Mouse (Mus musculus): Measurements from ENCODE around the gene Erbb4. TPM values are rescaled to one million over a fixed set of nuclear protein-coding genes. Genes with fewer than 3 reads are reported as not detected.
"Not testable (repeated sequence)": the region's sequence is repeated elsewhere in the genome, so short reads cannot be mapped to it uniquely, and the experiment has no call there.

Erbb4 gene
- polyA plus RNA-seq, 1 experiment from 2014 or later, result not detected

DNA sequence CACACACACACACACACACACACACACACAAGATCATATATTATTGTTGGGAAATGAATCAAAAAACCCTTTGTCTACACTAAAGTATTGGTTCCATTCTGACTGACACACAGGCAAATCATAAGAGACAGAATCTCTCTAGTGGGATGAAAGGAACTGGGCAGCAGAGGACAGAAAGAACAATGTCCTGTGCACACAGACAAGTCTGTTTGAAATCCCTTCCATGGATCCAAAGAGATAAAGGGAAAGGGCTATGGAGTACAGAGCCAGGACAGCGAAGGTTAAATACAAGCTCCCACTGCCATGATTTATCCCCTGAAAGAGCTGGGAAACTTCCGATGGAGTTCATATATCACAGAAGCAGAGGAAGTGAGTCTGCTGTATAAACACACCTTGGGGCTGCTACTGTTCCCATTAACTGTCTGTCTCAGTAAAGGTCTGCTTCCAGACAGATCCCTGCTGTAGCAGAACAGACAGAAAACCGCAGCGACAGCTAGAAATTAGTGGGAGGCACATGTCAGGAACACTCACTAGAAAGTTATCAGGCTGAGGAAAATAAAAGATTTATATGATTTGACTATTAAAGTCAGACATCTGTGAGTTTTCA, 320.3 kb downstream of the Erbb4 start:
- Histone ChIP-seq H3K9ac (ENCODE audit: low read depth, low read length) (no peak overlapping the region), H3K27me3 (replicated peaks; ENCODE audit: control insufficient read depth, insufficient read depth, low read length) (no peaks in the 10 kb centered on the region), H3K4me1 (replicated peaks; ENCODE audit: control insufficient read depth, insufficient read depth, low read length) (no peaks in the 10 kb centered on the region), H3K9me3 (ENCODE audit: control insufficient read depth) (no peaks in the 10 kb centered on the region), H3K27ac (ENCODE audit: low read depth, low read length) (no peak overlapping the region), H3K36me3 (ENCODE audit: control insufficient read depth, insufficient read depth) (no peaks in the 10 kb centered on the region), H3K4me3 (ENCODE audit: low read depth, low read length) (no peak overlapping the region), H3K4me2 (replicated peaks; ENCODE audit: low read depth) (no peak overlapping the region)
- no peak for ATAC-seq
- no peak for TF ChIP-seq CTCF (IDR thresholded peaks at IDR 0.05; ENCODE audit: low read depth)
- WGBS, result 46% methylated on average over 4 of the region's 4 CpGs

DNA sequence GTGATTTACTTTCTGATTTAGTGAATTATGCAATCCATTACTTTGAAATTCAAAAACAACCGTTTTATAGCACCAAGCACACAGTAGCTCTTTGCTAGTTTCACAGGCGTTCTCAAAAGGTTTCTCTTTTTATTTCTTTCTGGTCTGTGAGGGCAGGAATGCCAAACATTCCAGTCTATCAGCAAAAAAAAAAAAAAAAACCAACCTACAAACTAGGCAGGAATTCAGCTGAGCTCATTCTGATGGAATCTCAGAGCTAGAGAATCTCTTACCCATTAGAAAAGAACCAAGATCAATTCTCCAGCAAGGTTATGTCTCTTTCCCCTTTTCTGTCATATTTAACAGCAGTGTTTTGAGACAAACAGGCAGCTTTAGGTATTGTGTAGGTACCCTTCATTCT, 327.2 kb downstream of the Erbb4 start:
- Histone ChIP-seq H3K4me2 (replicated peaks; ENCODE audit: low read depth) (no peak overlapping the region), H3K9me3 (ENCODE audit: control insufficient read depth) (no peaks in the 10 kb centered on the region), H3K27me3 (replicated peaks; ENCODE audit: control insufficient read depth, insufficient read depth, low read length) (no peaks in the 10 kb centered on the region), H3K9ac (ENCODE audit: low read depth, low read length) (no peak overlapping the region), H3K4me1 (replicated peaks; ENCODE audit: control insufficient read depth, insufficient read depth, low read length) (no peaks in the 10 kb centered on the region), H3K27ac (ENCODE audit: low read depth, low read length) (no peak overlapping the region), H3K4me3 (ENCODE audit: low read depth, low read length) (no peak overlapping the region), H3K36me3 (ENCODE audit: control insufficient read depth, insufficient read depth) (no peaks in the 10 kb centered on the region)
- ATAC-seq, result no peak
- 16% methylated on average over 2 of the region's 2 CpGs for WGBS
- no peak for TF ChIP-seq CTCF (IDR thresholded peaks at IDR 0.05; ENCODE audit: low read depth)

DNA sequence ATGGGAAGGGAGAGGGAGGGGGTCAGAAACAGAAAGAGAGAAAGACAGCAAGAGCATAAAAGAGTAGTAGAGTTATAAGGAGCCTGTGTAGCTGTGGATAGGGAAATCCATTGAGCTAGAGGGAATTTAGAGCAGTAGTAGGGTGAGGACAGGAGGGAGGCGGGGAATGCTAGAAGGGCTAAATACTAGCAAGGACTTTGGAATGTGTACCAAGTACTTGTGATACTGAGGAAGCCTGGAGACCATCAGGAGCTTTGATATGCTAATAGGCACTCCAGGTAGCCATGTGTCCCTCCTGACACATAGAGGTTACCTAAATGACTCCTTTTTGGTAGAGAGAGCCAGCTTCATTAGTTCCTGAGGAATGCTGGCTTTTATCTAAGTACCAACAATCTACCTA, 327.8 kb downstream of the Erbb4 start:
- no peak overlapping the region for H3K27ac ChIP-seq (ENCODE audit: low read depth, low read length)
- TF ChIP-seq CTCF (IDR thresholded peaks at IDR 0.05; ENCODE audit: low read depth), result no peak
- H3K4me3 ChIP-seq (ENCODE audit: low read depth, low read length), result no peak overlapping the region
- H3K9me3 ChIP-seq (ENCODE audit: control insufficient read depth), result no peaks in the 10 kb centered on the region
- no peaks in the 10 kb centered on the region for H3K27me3 ChIP-seq (replicated peaks; ENCODE audit: control insufficient read depth, insufficient read depth, low read length)
- H3K4me2 ChIP-seq (replicated peaks; ENCODE audit: low read depth), result no peak overlapping the region
- H3K9ac ChIP-seq (ENCODE audit: low read depth, low read length), result no peak overlapping the region
- no peak for ATAC-seq
- H3K36me3 ChIP-seq (ENCODE audit: control insufficient read depth, insufficient read depth), result no peaks in the 10 kb centered on the region
- WGBS, result 86% methylated on average over 1 of the region's 1 CpGs
- H3K4me1 ChIP-seq (replicated peaks; ENCODE audit: control insufficient read depth, insufficient read depth, low read length), result no peaks in the 10 kb centered on the region

DNA sequence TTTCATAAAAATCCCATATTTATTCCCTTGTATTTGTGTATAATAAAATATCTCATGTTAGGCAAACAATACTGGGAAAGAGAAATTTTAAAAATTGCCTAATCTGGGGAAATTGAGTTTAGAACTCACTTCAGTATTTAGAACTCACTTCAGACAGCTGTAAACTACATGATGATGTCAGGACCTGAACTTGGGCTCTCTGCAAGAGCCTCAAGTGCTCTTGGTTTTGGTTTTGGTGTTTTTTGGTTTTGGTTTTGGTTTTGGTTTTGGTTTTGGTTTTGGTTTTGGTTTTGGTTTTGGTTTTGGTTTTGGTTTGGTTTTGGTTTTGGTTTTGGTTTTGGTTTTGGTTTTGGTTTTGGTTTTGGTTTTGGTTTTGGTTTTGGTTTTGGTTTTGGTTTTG, 341.8 kb downstream of the Erbb4 start:
- H3K4me3 ChIP-seq (ENCODE audit: low read depth, low read length); H3K4me2 ChIP-seq (replicated peaks; ENCODE audit: low read depth); ATAC-seq; H3K27ac ChIP-seq (ENCODE audit: low read depth, low read length); H3K9me3 ChIP-seq (ENCODE audit: control insufficient read depth); H3K36me3 ChIP-seq (ENCODE audit: control insufficient read depth, insufficient read depth); H3K27me3 ChIP-seq (replicated peaks; ENCODE audit: control insufficient read depth, insufficient read depth, low read length); H3K4me1 ChIP-seq (replicated peaks; ENCODE audit: control insufficient read depth, insufficient read depth, low read length); H3K9ac ChIP-seq (ENCODE audit: low read depth, low read length): not testable (repeated sequence)

DNA sequence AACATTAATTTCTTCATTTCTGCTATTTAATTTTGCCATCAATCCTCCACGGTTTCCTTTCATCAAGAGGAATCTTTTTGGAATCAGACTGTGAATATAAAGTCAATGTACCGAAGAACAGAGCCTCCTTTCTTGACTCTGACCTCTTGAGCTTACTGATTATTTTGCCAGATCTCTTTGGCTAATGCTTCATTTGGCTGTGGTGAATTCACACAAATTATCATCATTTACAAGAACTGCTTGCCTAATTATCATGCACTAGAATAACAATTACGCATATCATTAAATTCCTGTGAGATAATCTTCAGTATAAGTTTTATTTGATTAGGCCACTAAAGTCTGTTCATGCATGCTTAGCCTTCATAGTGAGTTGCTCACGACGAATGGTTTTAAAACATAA, 345.4 kb downstream of the Erbb4 start:
- ATAC-seq, result no peak
- 88% methylated on average over 5 of the region's 5 CpGs for WGBS
- Histone ChIP-seq H3K9me3 (ENCODE audit: control insufficient read depth) (no peaks in the 10 kb centered on the region), H3K36me3 (ENCODE audit: control insufficient read depth, insufficient read depth) (no peaks in the 10 kb centered on the region), H3K27ac (ENCODE audit: low read depth, low read length) (no peak overlapping the region), H3K4me2 (replicated peaks; ENCODE audit: low read depth) (no peak overlapping the region), H3K9ac (ENCODE audit: low read depth, low read length) (no peak overlapping the region), H3K4me1 (replicated peaks; ENCODE audit: control insufficient read depth, insufficient read depth, low read length) (no peaks in the 10 kb centered on the region), H3K4me3 (ENCODE audit: low read depth, low read length) (no peak overlapping the region), H3K27me3 (replicated peaks; ENCODE audit: control insufficient read depth, insufficient read depth, low read length) (no peaks in the 10 kb centered on the region)
- no peak for TF ChIP-seq CTCF (IDR thresholded peaks at IDR 0.05; ENCODE audit: low read depth)

DNA sequence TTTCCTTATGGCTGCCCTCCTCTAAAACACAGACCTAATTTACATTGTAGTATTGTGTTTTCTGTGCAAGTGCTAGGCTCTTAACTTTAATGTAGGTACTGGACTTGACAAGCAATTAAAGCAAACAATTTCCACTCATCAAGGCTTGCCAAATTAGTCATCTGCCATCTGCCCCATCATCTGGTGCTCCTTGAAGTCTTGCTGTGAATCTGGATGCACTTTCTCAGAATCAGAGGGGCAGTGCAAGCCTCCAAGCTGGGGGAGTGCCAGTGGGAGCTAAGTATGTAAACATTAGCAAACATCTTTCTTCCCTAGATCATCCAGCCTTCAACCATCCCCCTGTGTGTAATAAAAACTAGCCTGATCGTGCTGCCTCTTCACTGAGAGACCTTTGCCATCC, 358.9 kb downstream of the Erbb4 start:
- no peak overlapping the region for H3K27ac ChIP-seq (ENCODE audit: low read depth, low read length)
- 2% methylated on average over 1 of the region's 1 CpGs for WGBS
- TF ChIP-seq CTCF (IDR thresholded peaks at IDR 0.05; ENCODE audit: low read depth), result no peak
- no peak overlapping the region for H3K4me3 ChIP-seq (ENCODE audit: low read depth, low read length)
- no peak overlapping the region for H3K9ac ChIP-seq (ENCODE audit: low read depth, low read length)
- no peak for ATAC-seq
- no peaks in the 10 kb centered on the region for H3K36me3 ChIP-seq (ENCODE audit: control insufficient read depth, insufficient read depth)
- H3K4me2 ChIP-seq (replicated peaks; ENCODE audit: low read depth), result no peak overlapping the region
- H3K27me3 ChIP-seq (replicated peaks; ENCODE audit: control insufficient read depth, insufficient read depth, low read length), result no peaks in the 10 kb centered on the region
- no peaks in the 10 kb centered on the region for H3K9me3 ChIP-seq (ENCODE audit: control insufficient read depth)
- no peaks in the 10 kb centered on the region for H3K4me1 ChIP-seq (replicated peaks; ENCODE audit: control insufficient read depth, insufficient read depth, low read length)

DNA sequence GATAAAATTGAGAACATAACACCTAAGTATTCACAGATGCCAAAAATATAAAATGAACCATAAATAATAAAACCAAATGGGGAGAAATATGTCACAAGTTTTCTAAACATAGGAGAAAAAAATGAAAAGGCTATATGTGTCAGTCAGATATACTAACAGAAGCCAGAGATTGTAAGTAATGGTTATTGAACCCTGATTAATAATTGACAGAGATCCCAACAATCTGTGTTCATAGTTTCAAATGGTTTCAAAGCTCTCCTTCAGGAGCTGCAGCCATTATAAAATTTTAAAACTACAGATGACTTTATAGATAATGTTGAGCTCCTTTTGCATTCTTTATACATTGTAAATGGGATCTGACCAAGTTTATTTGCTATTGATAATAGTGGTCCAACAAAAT, 426.4 kb downstream of the Erbb4 start:
- H3K9ac ChIP-seq (ENCODE audit: low read depth, low read length), result no peak overlapping the region
- H3K27me3 ChIP-seq (replicated peaks; ENCODE audit: control insufficient read depth, insufficient read depth, low read length), result no peaks in the 10 kb centered on the region
- no peaks in the 10 kb centered on the region for H3K36me3 ChIP-seq (ENCODE audit: control insufficient read depth, insufficient read depth)
- H3K4me1 ChIP-seq (replicated peaks; ENCODE audit: control insufficient read depth, insufficient read depth, low read length), result no peaks in the 10 kb centered on the region
- H3K27ac ChIP-seq (ENCODE audit: low read depth, low read length), result no peak overlapping the region
- H3K9me3 ChIP-seq (ENCODE audit: control insufficient read depth), result no peaks in the 10 kb centered on the region
- TF ChIP-seq CTCF (IDR thresholded peaks at IDR 0.05; ENCODE audit: low read depth), result no peak
- ATAC-seq, result no peak
- H3K4me2 ChIP-seq (replicated peaks; ENCODE audit: low read depth), result no peak overlapping the region
- H3K4me3 ChIP-seq (ENCODE audit: low read depth, low read length), result no peak overlapping the region

Measured in intestine, postnatal 0 days (tissue).